Mouse (Mus musculus): ENCODE results near the gene Lrrc51. TPM values are rescaled to one million over a fixed set of nuclear protein-coding genes. Genes with fewer than 3 reads are reported as not detected.

Gene Lrrc51
- polyA plus RNA-seq, 1 experiment from 2014 or later, result 7.3 TPM

Small RNA genes within 50 kb of the gene (microRNA-seq; reads per million reads assigned to microRNA genes)
- not detected for gene Gm22655

Other genes starting within 250 kb of the Lrrc51 start
- gene Phox2a, start 115.6 kb downstream of the Lrrc51 start, polyA plus RNA-seq (2015; fragmentation: Nextera tagmentation; extraction: Ambion mirVana), result 0.43 TPM in 1 of 2 replicates, not detected in the other
- 44.6 and 44.8 TPM in 2 replicates for gene Inppl1, start 95.7 kb downstream of the Lrrc51 start, polyA plus RNA-seq (2015; fragmentation: Nextera tagmentation; extraction: Ambion mirVana)
- 1.5 and 1.9 TPM in 2 replicates for gene Folr2, start 76.7 kb downstream of the Lrrc51 start, polyA plus RNA-seq (2015; fragmentation: Nextera tagmentation; extraction: Ambion mirVana)
- gene Anapc15, start 70.2 kb downstream of the Lrrc51 start, polyA plus RNA-seq (2015; fragmentation: Nextera tagmentation; extraction: Ambion mirVana), result 70.3 and 73.4 TPM in 2 replicates
- gene Folr1, start 63.1 kb downstream of the Lrrc51 start, polyA plus RNA-seq (2015; fragmentation: Nextera tagmentation; extraction: Ambion mirVana), result 0.25 TPM in 1 of 2 replicates, not detected in the other
- 157 and 168 TPM in 2 replicates for gene Lamtor1, start 28.0 kb downstream of the Lrrc51 start, polyA plus RNA-seq (2015; fragmentation: Nextera tagmentation; extraction: Ambion mirVana)
- 0.51 and 0.59 TPM in 2 replicates for gene Tomt, start 27.5 kb downstream of the Lrrc51 start, polyA plus RNA-seq (2015; fragmentation: Nextera tagmentation; extraction: Ambion mirVana)
- 90.9 and 92.0 TPM in 2 replicates for gene Numa1, start 216 bp upstream of the Lrrc51 start, polyA plus RNA-seq (2015; fragmentation: Nextera tagmentation; extraction: Ambion mirVana)
- gene Il18bp, start 84.8 kb upstream of the Lrrc51 start, polyA plus RNA-seq (2015; fragmentation: Nextera tagmentation; extraction: Ambion mirVana), result 3.3 TPM in 2 replicates
- gene Rnf121, start 131.6 kb upstream of the Lrrc51 start, polyA plus RNA-seq (2015; fragmentation: Nextera tagmentation; extraction: Ambion mirVana), result 31.2 and 33.3 TPM in 2 replicates
- gene Xndc1, start 131.6 kb upstream of the Lrrc51 start, polyA plus RNA-seq (2015; fragmentation: Nextera tagmentation; extraction: Ambion mirVana), result 45.4 and 47.8 TPM in 2 replicates
- 1.6 and 2.7 TPM in 2 replicates for gene Xntrpc, start 131.8 kb upstream of the Lrrc51 start, polyA plus RNA-seq (2015; fragmentation: Nextera tagmentation; extraction: Ambion mirVana)
- 0.56 TPM in 1 of 2 replicates, not detected in the other for gene Trpc2, start 149.2 kb upstream of the Lrrc51 start, polyA plus RNA-seq (2015; fragmentation: Nextera tagmentation; extraction: Ambion mirVana)
- gene Art1, start 167.8 kb upstream of the Lrrc51 start, polyA plus RNA-seq (2015; fragmentation: Nextera tagmentation; extraction: Ambion mirVana), result 1.4 and 2.0 TPM in 2 replicates
- gene Art5, start 175.6 kb upstream of the Lrrc51 start, polyA plus RNA-seq (2015; fragmentation: Nextera tagmentation; extraction: Ambion mirVana), result 1.2 and 1.8 TPM in 2 replicates
- not detected in 2 replicates for gene Chrna10, start 182.9 kb upstream of the Lrrc51 start, polyA plus RNA-seq (2015; fragmentation: Nextera tagmentation; extraction: Ambion mirVana)